Mouse (Mus musculus): Measurements from ENCODE around the gene Xpo5. TPM values are rescaled to one million over a fixed set of nuclear protein-coding genes. Genes with fewer than 3 reads are reported as not detected.

Xpo5 gene
- total and polyA plus RNA-seq, 3 experiments, result 47.5 to 93.4 (median 82.7) TPM

GRCm38 (mm10) chr17:46237480-46237879, 34.9 kb downstream of the Xpo5 start:
- no peaks in the 10 kb centered on the region for H3K9me3 ChIP-seq (replicated peaks; ENCODE audit: insufficient read depth, low read length)
- TF ChIP-seq EP300 (IDR thresholded peaks at IDR 0.05; ENCODE audit: low read depth in 1 of 2, low read length in 2 of 2), result no peak
- peak; percentile 55; the same call in 1 of the 2 replicates for TF ChIP-seq ETS1 (IDR thresholded peaks at IDR 0.05; ENCODE audit: low read depth, low read length)
- 0 out of 2 replicates have a peak, but pooled peaks have one; percentile 16 for TF ChIP-seq RCOR1 (IDR thresholded peaks at IDR 0.05; ENCODE audit: low read depth, low read length)
- DNase-seq (ENCODE audit: low read depth, low spot score), result peak; percentile 52
- H3K4me1 ChIP-seq (ENCODE audit: control insufficient read depth in 1 of 2, insufficient read depth in 2 of 2, low read length in 2 of 2), result peaks cover 16 to 18% of the 10 kb centered on the region in 2 experiments
- H3K27me3 ChIP-seq (ENCODE audit: control insufficient read depth in 1 of 2, insufficient read depth in 2 of 2, low read length in 2 of 2), result no peaks in the 10 kb centered on the region
- peaks cover 19 to 32% of the 10 kb centered on the region in 2 experiments for H3K36me3 ChIP-seq (ENCODE audit: control insufficient read depth in 1 of 2, insufficient read depth in 2 of 2, low read length in 2 of 2)
- no peaks in the 10 kb centered on the region for H3K79me2 ChIP-seq (ENCODE audit: control insufficient read depth, insufficient read depth, low read length, poor library complexity)
- H3K27ac ChIP-seq (ENCODE audit: control insufficient read depth, low read depth, low read length), result peak overlapping the region; percentile 28
- no peak overlapping the region for H3K4me3 ChIP-seq (ENCODE audit: control insufficient read depth in 1 of 2, insufficient read depth in 1 of 2, low read depth in 2 of 2, low read length in 2 of 2)
- no peak overlapping the region for H3K9ac ChIP-seq (ENCODE audit: control insufficient read depth, low read depth, low read length, poor library complexity, severe bottlenecking)

DNA sequence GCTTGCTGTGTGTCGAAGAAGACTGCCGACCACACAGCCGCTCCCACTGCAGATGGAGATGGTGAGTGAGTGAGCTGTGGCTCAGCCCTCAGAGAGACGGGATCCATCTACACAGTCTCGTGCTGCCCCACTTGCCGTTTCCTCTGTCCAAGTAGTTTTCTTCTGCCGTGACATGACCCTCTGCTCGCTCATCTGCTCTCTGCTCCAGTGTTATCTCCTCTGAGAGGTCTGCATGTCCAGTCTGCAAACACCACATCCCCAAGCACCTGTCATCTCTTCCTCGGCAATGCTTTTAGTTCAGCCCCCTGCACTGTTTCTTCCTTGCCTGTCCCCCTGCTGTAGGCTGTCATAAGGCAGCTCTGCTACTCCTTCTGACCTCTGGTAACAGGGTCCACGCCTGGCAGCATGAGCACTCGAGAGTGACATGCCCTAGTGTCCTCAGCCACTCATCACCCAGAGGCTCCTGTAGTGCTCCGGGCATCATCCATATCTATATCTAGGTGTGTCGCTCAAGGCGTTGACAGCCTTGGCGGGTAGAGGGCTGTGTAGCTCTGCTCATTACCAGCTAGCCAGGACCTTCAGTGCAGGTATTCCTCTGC, 37.0 kb downstream of the Xpo5 start:
- Histone ChIP-seq H3K4me3 (ENCODE audit: control insufficient read depth in 1 of 2, insufficient read depth in 1 of 2, low read depth in 2 of 2, low read length in 2 of 2) (no peak overlapping the region), H3K36me3 (ENCODE audit: control insufficient read depth in 1 of 2, insufficient read depth in 2 of 2, low read length in 2 of 2) (peaks cover 19 to 22% of the 10 kb centered on the region in 2 experiments), H3K27ac (ENCODE audit: control insufficient read depth, low read depth, low read length) (no peak overlapping the region), H3K9ac (ENCODE audit: control insufficient read depth, low read depth, low read length, poor library complexity, severe bottlenecking) (no peak overlapping the region), H3K9me3 (replicated peaks; ENCODE audit: insufficient read depth, low read length) (no peaks in the 10 kb centered on the region), H3K79me2 (ENCODE audit: control insufficient read depth, insufficient read depth, low read length, poor library complexity) (no peaks in the 10 kb centered on the region), H3K27me3 (ENCODE audit: control insufficient read depth in 1 of 2, insufficient read depth in 2 of 2, low read length in 2 of 2) (no peaks in the 10 kb centered on the region), H3K4me1 (ENCODE audit: control insufficient read depth in 1 of 2, insufficient read depth in 2 of 2, low read length in 2 of 2) (peaks cover 16 to 18% of the 10 kb centered on the region in 2 experiments)
- no peak for DNase-seq (ENCODE audit: low read depth, low spot score)
- TF ChIP-seq MAX (IDR thresholded peaks at IDR 0.05; ENCODE audit: low read length) (no peak), MAFK (IDR thresholded peaks at IDR 0.05; ENCODE audit: borderline replicate concordance, low read depth, low read length) (no peak), EP300 (IDR thresholded peaks at IDR 0.05; ENCODE audit: low read depth in 1 of 2, low read length in 2 of 2) (no peak), MXI1 (IDR thresholded peaks at IDR 0.05; ENCODE audit: low read depth, low read length) (no peak), POLR2AphosphoS2 (IDR thresholded peaks at IDR 0.05; ENCODE audit: low read length) (no peak), ZNF384 (IDR thresholded peaks at IDR 0.05; ENCODE audit: low read depth, low read length) (no peak), ETS1 (IDR thresholded peaks at IDR 0.05; ENCODE audit: low read depth, low read length) (no peak), USF1 (IDR thresholded peaks at IDR 0.05; ENCODE audit: low read depth, low read length) (no peak), TCF12 (IDR thresholded peaks at IDR 0.05; ENCODE audit: low read depth, low read length) (no peak), UBTF (IDR thresholded peaks at IDR 0.05; ENCODE audit: borderline replicate concordance, insufficient read depth, low read depth, low read length) (no peak), HCFC1 (IDR thresholded peaks at IDR 0.05; ENCODE audit: low read depth, low read length) (no peak), CHD2 (IDR thresholded peaks at IDR 0.05; ENCODE audit: low read length) (no peak)

- DNase-seq (ENCODE audit: low read depth, low spot score), result no peak
- TF ChIP-seq ZMIZ1 (IDR thresholded peaks at IDR 0.05; ENCODE audit: low read depth, low read length) (peak; percentile 2; the same call in 1 of the 2 replicates), USF1 (IDR thresholded peaks at IDR 0.05; ENCODE audit: low read depth, low read length) (no peak)
Observed at GRCm38 (mm10) chr17:46241471-46241870, 38.9 kb downstream of the Xpo5 start.

More at GRCm38 (mm10) chr17:46241471-46241870, 38.9 kb downstream of the Xpo5 start:
- H3K9me3 ChIP-seq (replicated peaks; ENCODE audit: insufficient read depth, low read length), result no peaks in the 10 kb centered on the region
- H3K27me3 ChIP-seq (ENCODE audit: control insufficient read depth in 1 of 2, insufficient read depth in 2 of 2, low read length in 2 of 2), result no peaks in the 10 kb centered on the region
- H3K9ac ChIP-seq (ENCODE audit: control insufficient read depth, low read depth, low read length, poor library complexity, severe bottlenecking), result no peak overlapping the region
- H3K27ac ChIP-seq (ENCODE audit: control insufficient read depth, low read depth, low read length), result no peak overlapping the region
- peaks cover 3% of the 10 kb centered on the region for H3K79me2 ChIP-seq (ENCODE audit: control insufficient read depth, insufficient read depth, low read length, poor library complexity)
- H3K4me1 ChIP-seq (ENCODE audit: control insufficient read depth in 1 of 2, insufficient read depth in 2 of 2, low read length in 2 of 2), result peaks cover 10% of the 10 kb centered on the region in 2 experiments
- peaks cover 14 to 23% of the 10 kb centered on the region in 2 experiments for H3K36me3 ChIP-seq (ENCODE audit: control insufficient read depth in 1 of 2, insufficient read depth in 2 of 2, low read length in 2 of 2)
- no peak overlapping the region for H3K4me3 ChIP-seq (ENCODE audit: control insufficient read depth in 1 of 2, insufficient read depth in 1 of 2, low read depth in 2 of 2, low read length in 2 of 2)

Measured in MEL (cell line).